Mouse (Mus musculus): ENCODE data around the gene Sept11.

- TF ChIP-seq POLR2A (IDR thresholded peaks at IDR 0.05; ENCODE audit: borderline replicate concordance, extremely low read depth, low read depth, low read length) (no peak), CTCF (IDR thresholded peaks at IDR 0.05; ENCODE audit: insufficient read depth, low read length) (no peak)
Observed at GRCm38 (mm10) chr5:93133445-93134244, 40.4 kb downstream of the Sept11 start.
